Mouse (Mus musculus) WW6 (cell line): Measurements from ENCODE around the gene Mterf4.

Experiments used
- DNase-seq: peaks from one replicate; pipeline ENCODE4 v3.0.0-alpha.2; 2013; ENCODE audit warnings: low read depth, low spot score

Mterf4 gene

DNA sequence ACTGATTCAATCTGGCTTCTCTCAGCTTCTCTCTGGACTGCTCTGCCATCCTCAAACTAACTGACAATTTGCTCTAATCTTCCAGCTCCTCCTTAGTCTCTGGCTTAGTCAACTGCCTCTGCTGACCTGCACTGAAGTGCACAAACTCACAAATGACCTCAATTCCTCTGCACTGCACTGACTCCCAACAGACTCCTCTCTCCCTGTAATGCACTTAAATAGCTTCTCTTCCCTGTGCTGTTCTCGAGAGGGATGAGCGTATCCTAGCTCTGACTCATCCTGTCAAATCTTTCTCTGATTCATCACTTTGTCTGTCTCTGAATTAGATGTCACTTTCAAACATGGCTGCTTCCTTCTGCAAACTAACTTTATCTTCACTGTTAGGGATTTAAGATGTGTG lies 37.5 kb downstream of the Mterf4 start:
- no peak for DNase-seq

- no peak for DNase-seq
These were observed 38.5 kb downstream of the Mterf4 start for GRCm38 (mm10) chr1:93267207-93267606.

GRCm38 (mm10) chr1:93257560-93257959 lies 48.2 kb downstream of the Mterf4 start:
- no peak for DNase-seq

GRCm38 (mm10) chr1:93255761-93256160 lies 50.0 kb downstream of the Mterf4 start:
- no peak for DNase-seq

GRCm38 (mm10) chr1:93252586-93252985 lies 53.1 kb downstream of the Mterf4 start:
- DNase-seq, result no peak
